Mouse (Mus musculus) spleen, postnatal 4 days (tissue): ENCODE data around the gene Coq4.
"Not testable (repeated sequence)": the region's sequence is repeated elsewhere in the genome, so short reads cannot be mapped to it uniquely, and the experiment has no call there.

ENCODE experiments used
- DNase-seq, 2 experiments: peaks; one replicate each; pipeline ENCODE4 v3.0.0; 2022; ENCODE audit warnings: low spot score in 2 of 2

Coq4 gene

DNA sequence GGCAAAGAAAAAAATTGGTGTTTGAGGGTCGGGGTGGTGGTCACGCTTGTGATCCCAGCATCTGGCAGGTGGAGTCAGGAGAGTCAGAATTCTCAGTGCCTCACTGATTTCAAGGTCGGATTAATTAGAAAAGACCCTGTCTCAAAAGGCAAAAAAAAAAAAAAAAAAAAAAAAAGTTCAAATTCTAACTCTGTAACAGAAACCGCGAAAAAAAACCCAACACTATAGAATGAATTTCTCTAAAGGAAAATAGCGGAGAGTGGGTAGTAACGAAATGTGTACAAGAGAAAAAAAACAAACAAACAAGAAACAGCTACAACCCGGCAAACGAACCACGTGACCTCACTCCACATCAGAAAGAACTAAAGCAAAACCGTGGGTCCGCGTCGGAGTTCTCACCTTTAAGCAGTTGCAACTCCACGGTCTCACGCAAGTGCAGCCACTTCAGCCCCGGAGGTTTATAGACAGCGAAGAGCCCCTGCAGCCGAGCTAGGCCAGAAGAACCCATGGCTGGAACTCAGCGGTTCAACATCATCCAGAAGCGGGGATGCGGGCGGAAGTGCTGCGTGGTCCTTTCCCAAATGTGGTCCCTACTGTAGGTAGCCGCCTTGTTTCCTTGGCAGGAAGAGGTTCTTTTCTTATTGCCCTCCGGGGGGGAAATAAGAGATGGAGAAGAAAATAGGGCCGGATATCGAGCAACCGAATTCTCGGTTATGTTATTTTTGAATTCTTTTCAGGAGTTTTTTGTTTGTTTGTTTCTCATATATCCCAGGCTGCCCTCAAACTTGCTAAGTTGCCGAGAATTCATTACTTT, at the start of gene Coq4:
TSS of gene Coq4 (plus strand) at position 390 of the 814 bp plus-strand sequence.
- DNase-seq = peak; percentile 86 to 91

- no peak for DNase-seq
Measured at GRCm38 (mm10) chr2:29738799-29739198, 48.5 kb upstream of the Coq4 start.

- peak; percentile 45 to 73 for DNase-seq
Measured at GRCm38 (mm10) chr2:29739368-29739767, 47.9 kb upstream of the Coq4 start.

DNA sequence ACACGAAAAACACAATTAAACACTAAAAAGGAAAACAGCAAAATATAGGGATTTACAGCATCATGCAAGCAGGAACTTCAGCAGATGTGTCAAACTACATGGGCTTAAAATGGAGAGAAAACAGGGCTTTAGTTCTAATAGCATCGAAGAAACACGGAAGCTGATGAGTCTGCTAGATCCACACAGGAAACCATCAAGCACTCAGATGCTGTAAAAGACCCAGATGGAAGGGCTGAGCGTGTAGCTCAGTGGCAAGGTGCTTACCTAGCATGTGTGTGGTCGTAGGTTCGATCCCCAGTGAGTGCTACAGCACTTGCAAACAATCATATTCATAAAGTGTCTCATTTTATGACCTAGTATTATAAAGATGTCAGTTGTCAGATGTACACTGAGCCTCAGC, 46.1 kb upstream of the Coq4 start:
- no peak for DNase-seq

- DNase-seq = no peak
Measured at GRCm38 (mm10) chr2:29744256-29744655, 43.0 kb upstream of the Coq4 start.

- no peak for DNase-seq
Measured at GRCm38 (mm10) chr2:29747188-29747782, 40.0 kb upstream of the Coq4 start.

DNA sequence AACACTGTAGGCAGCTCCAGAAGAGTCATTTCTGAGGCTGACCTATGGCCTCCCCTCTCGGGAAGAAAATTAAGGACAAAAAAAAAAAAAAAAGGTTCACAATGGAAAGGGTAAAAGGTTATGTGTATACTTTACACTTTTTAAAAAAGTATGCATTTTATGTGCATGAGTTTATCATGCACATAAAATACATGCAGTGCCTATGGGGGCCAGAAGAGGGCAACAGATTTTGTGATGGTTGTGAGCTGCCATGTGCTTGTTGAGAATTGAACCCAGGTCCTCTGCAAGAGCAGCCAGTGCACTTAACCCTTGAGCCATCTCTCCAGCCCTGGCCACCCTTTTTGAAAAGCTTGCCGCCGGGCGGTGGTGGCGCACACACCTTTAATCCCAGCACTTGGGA, 39.4 kb upstream of the Coq4 start:
- peak in 1 of 2 experiments; percentile 38 for DNase-seq

DNA sequence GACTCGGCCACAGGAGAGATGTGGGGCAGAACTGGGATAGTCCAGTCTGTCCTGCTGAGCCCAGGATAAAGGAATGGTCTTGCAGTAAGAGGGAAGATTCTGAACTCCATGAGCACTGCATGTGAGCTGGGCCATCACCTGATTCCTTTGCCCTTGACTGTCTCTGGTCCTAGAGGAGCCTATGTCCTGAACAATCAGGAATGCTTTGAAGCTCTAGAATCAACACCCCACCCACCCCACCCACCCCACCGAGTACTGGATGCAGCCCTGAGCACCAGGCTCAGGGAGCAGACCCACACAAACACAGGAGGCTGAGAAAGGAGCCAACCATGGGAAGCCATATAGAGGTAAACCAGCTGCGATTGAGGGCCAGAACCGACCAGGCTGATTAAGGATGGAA, 38.8 kb upstream of the Coq4 start:
- no peak for DNase-seq

DNA sequence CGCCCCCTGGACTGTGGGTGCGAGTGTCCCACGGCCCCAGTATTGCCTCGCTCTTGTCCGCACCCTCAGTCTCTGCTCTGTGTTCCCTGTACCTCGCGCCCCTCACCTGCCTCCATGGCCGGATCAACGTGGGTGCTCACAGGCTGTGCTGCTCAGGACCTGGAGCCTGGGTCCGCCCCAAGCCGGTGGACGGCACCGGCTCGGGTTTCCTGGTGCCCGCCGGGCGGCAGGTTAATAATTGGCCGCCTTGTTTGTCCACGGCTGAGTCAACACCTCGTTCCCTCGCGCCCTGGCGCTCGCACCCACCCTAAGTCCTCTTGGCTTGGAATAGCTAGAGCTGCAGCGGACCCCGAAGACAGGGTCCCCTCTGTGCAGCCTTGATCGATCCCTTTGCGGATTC, 35.8 kb upstream of the Coq4 start, which contains the start of gene Gm13420:
TSS of gene Gm13420 (minus strand) at position 189 of the 400 bp plus-strand sequence.
- no peak for DNase-seq

- no peak for DNase-seq
Measured at GRCm38 (mm10) chr2:29752397-29752796, 34.9 kb upstream of the Coq4 start.

GRCm38 (mm10) chr2:29755693-29756092, 31.6 kb upstream of the Coq4 start:
- DNase-seq = no peak

- peak; percentile 67 to 88 for DNase-seq
Measured at GRCm38 (mm10) chr2:29764831-29765230, 22.5 kb upstream of the Coq4 start.

DNA sequence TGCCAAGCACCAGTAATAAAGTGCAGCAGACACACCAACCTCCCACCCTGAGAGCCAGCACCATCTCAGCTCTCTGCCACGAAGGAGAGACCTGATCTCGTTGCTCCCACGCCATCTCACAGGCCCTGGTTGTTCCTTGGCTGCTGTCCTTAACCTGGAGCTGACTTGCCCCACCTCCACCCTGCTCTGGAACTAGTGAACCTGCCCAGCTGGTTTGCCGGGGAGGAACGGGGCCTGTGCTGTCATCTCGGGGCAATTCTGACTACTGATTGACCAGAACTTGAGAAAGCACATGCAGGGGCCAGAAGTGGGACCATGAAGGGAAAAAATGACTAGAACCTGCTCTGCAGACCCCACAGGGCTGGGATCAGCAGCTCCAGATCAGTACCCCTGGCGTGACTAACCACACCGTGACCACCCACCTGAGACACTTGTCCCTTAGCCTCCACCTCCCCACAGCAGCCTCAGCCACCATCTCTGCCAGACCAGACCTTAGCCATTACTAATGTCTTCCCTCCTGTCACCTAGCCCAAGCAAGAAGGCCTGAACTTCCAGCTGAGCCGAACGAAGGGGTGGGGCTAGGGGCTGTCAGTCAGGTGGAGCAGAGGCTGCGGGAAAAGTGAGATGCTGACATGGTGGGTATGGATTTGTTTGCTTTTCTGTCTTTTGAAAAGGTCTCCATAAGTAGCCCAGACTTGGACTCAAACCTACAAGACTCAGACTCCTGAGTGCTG, 19.1 kb upstream of the Coq4 start:
- DNase-seq = no peak

- DNase-seq = no peak
Measured at GRCm38 (mm10) chr2:29768901-29769300, 18.4 kb upstream of the Coq4 start.

- no peak for DNase-seq
Measured at GRCm38 (mm10) chr2:29770162-29770561, 17.1 kb upstream of the Coq4 start.

GRCm38 (mm10) chr2:29771611-29772461, 15.5 kb upstream of the Coq4 start:
- DNase-seq = no peak

- no peak for DNase-seq
Measured at GRCm38 (mm10) chr2:29773323-29773722, 14.0 kb upstream of the Coq4 start.

DNA sequence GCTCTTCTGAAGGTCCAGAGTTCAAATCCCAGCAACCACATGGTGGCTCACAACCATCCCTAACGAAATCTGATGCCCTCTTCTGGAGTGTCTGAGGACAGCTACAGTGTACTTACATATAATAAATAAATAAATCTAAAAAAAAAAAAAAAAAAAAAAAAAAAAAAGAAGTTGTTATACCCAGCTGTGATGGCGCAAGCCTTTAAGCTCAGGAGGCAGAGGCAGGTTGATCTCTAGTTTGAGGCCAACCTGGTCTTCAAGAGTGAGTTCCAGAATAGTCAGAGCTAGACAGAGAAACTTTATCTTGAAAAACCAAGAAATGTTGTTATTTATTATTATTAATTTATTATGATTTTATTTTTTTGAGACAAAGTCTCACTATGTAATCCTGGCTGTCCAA, 6.0 kb upstream of the Coq4 start:
- not testable (repeated sequence) for DNase-seq

- DNase-seq = no peak
Measured at GRCm38 (mm10) chr2:29784290-29784689, 3.0 kb upstream of the Coq4 start.

- DNase-seq = peak; percentile 83 to 89
Measured at GRCm38 (mm10) chr2:29787937-29788681, 816 bp downstream of the Coq4 start, which contains the start of gene Trub2. Gene Trub2, minus strand, starts transcription at chr2:29788502.
